Mouse (Mus musculus) hindbrain, postnatal 0 days (tissue): Measurements from ENCODE around the gene Hivep2. TPM values are rescaled to one million over a fixed set of nuclear protein-coding genes. Genes with fewer than 3 reads are reported as not detected.

ENCODE experiments used
- ATAC-seq: fragments of 200-750 bp; cut with Nextera tagmentation; 2 replicates; pipeline ENCODE4 v1.8.0; 2017; ENCODE audit warnings: mild to moderate bottlenecking, moderate TSS enrichment, moderate library complexity
- DNase-seq: peaks from one replicate; pipeline ENCODE4 v3.0.0-alpha.2; 2015; ENCODE audit warnings: low spot score
- H3K27ac ChIP-seq: fragments of 300-500 bp; sonication (generic); 2 replicates; pipeline ENCODE4 v1.5.1; 2014; ENCODE audit warnings: mild to moderate bottlenecking
- H3K27me3 ChIP-seq: fragments of 300-500 bp; sonication (generic); 2 replicates; pipeline ENCODE4 v1.6.1; 2014; ENCODE audit warnings: low read length, mixed read lengths; ENCODE audit not compliant: insufficient read depth
- H3K36me3 ChIP-seq: fragments of 300-500 bp; sonication (generic); 2 replicates; pipeline ENCODE4 v1.6.1; 2014; ENCODE audit warnings: low read length, mixed read lengths; ENCODE audit not compliant: insufficient read depth
- H3K4me1 ChIP-seq: fragments of 300-500 bp; sonication (generic); 2 replicates; pipeline ENCODE4 v1.6.1; 2014; ENCODE audit warnings: antibody characterized with exemption, low read length, mixed read lengths; ENCODE audit not compliant: insufficient read depth
- H3K4me2 ChIP-seq: fragments of 300-500 bp; sonication (generic); 2 replicates; pipeline ENCODE4 v1.6.1; 2014; ENCODE audit warnings: low read depth, mild to moderate bottlenecking, low read length, moderate library complexity, mixed read lengths
- H3K4me3 ChIP-seq: fragments of 300-500 bp; sonication (generic); 2 replicates; pipeline ENCODE4 v1.5.1; 2014; ENCODE audit warnings: low read length
- H3K9ac ChIP-seq: fragments of 300-500 bp; sonication (generic); replicated peaks from 2 replicates; pipeline ENCODE4 v1.6.1; 2014; ENCODE audit warnings: mild to moderate bottlenecking, low read length, moderate library complexity, mixed read lengths
- H3K9me3 ChIP-seq: fragments of 300-500 bp; sonication (generic); 2 replicates; pipeline ENCODE4 v1.6.1; 2016; ENCODE audit warnings: low read length, mixed read lengths
- CTCF ChIP-seq: IDR thresholded peaks from 2 replicates; pipeline ENCODE4 v1.5.1; 2016; ENCODE audit warnings: antibody characterized with exemption, control low read depth, low read depth
- WGBS: fragments of 180-500 bp; shearing (Covaris S2); extraction: QIAGEN DNeasy Blood & Tissue Kit; methylation state at CpG from one replicate; pipeline ENCODE4 v1.1.7; 2014; 5-methylcytosine and 5-hydroxymethylcytosine counted together
- polyA plus RNA-seq: library from polyadenylated mRNA; unstranded; fragments of >200 nt; fragmentation: Nextera tagmentation; extraction: Ambion mirVana; gene quantifications from 2 replicates; pipeline ENCODE4 v1.2.1, GENCODE M21; 2015
- total RNA-seq: library from RNA; depleted of rRNA; stranded (reverse); fragments of >200 nt; gene quantifications from 2 replicates; pipeline ENCODE4 v1.2.3, GENCODE M21; 2014

The Hivep2 gene
- total and polyA plus RNA-seq, 2 experiments from 2014 or later: 13.6 to 43.5 TPM

GRCm38 (mm10) chr10:14040716-14041470, 75.0 kb downstream of the Hivep2 start:
- no peak overlapping the region for H3K4me3 ChIP-seq
- H3K9ac ChIP-seq: no peak overlapping the region
- no peaks in the 10 kb centered on the region for H3K27me3 ChIP-seq
- TF ChIP-seq CTCF: no peak
- WGBS: 84% methylated on average over 9 of the region's 9 CpGs
- no peaks in the 10 kb centered on the region for H3K9me3 ChIP-seq
- H3K4me1 ChIP-seq: peaks cover 5% of the 10 kb centered on the region; the same call in 1 of the 2 replicates
- no peaks in the 10 kb centered on the region for H3K36me3 ChIP-seq
- no peak for ATAC-seq
- DNase-seq: no peak
- H3K27ac ChIP-seq: no peak overlapping the region
- H3K4me2 ChIP-seq: no peak overlapping the region

- no peak for TF ChIP-seq CTCF
- peaks cover 10% of the 10 kb centered on the region; the same call in 1 of the 2 replicates for H3K4me1 ChIP-seq
- no peak overlapping the region for H3K27ac ChIP-seq
- H3K36me3 ChIP-seq: no peaks in the 10 kb centered on the region
- H3K9me3 ChIP-seq: no peaks in the 10 kb centered on the region
- DNase-seq (no peak), ATAC-seq (no peak)
- H3K9ac ChIP-seq: no peak overlapping the region
- no peak overlapping the region for H3K4me3 ChIP-seq
- WGBS: 70% methylated on average over 5 of the region's 5 CpGs
- H3K27me3 ChIP-seq: no peaks in the 10 kb centered on the region
- no peak overlapping the region for H3K4me2 ChIP-seq
Measured at GRCm38 (mm10) chr10:14041606-14042005, 75.7 kb downstream of the Hivep2 start.

DNA sequence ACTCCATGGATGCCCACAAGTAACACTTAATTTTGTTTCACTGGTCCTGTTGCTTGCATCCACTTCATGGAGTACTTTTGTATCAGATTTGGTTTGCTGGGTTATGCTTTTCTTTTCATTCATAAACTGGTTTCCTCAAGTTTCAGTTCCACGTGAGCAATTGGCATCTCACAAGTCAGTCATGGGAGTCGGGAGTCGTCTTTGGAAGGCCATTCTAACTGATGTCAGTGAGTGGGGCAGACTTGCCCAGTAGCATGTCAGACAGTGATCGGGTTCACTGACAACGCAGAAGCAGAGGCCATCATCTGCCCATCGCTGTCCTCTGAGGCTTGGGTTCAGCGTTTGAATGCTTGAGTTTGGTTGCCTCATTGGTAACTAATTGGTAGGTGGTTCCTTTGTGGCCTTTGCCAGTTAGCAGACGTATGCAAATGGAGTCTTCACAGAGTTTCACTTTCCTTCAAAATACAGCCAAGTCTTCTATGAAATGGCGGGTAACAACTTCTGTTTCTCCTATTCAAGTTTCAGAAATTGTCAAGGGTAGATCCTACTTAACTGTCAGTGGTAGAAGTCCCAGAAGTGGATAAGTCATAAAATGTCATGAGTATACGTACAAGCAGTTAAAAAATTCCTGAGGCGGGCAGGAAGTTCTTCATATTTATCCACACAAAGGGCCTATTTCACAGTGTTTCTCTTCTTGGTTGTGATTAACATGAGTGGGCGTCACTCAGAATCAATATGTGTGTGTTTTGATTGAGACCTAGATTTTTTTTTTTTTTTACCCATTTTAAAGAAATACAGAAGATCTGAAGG, 76.9 kb downstream of the Hivep2 start:
- Histone ChIP-seq H3K4me3 (no peak overlapping the region), H3K9me3 (no peaks in the 10 kb centered on the region), H3K9ac (no peak overlapping the region), H3K4me2 (no peak overlapping the region), H3K27ac (no peak overlapping the region), H3K4me1 (peaks cover 10% of the 10 kb centered on the region; the same call in 1 of the 2 replicates), H3K27me3 (no peaks in the 10 kb centered on the region), H3K36me3 (no peaks in the 10 kb centered on the region)
- no peak for DNase-seq
- TF ChIP-seq CTCF: no peak
- 82% methylated on average over 12 of the region's 12 CpGs for WGBS
- ATAC-seq: no peak

- WGBS: 97% methylated on average over 4 of the region's 4 CpGs
Measured at GRCm38 (mm10) chr10:14043349-14043710, 77.5 kb downstream of the Hivep2 start.

DNA sequence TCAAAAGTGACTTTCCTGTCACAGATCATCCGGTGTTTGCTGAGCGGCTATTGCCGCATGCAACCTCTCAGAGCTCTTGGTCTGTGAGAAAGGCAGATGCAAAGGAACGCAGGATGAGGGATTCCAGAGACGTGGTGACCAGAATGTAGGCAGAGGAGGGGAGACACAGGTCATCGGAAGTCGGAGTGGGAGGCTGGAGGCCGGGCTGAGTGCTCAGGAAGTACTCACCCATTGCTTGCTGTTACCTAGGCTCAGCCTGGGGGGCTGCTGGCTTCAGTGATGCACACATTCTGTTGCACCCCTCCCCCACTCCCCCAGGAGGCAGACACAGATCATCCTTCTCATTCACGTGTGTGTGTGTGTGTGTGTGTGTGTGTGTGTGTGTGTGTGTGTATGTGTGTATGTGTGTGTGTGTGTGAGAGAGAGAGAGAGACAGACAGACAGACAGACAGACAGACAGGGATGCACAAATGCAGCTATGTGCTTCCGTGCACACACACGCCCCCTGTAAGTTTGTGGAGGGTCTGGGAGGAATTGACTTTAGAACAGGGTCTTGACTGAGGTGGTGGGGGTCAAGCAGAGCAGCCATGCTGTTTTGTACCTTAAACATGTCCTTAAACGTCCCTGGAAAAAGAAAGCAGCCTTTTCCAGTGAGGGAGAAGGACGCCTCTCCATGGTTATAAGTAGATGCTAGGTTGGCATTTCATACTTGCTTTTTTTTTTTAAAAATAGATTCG, 78.3 kb downstream of the Hivep2 start:
- DNase-seq (no peak), ATAC-seq (no peak)
- WGBS: 52% methylated on average over 14 of the region's 14 CpGs
- Histone ChIP-seq H3K9ac (no peak overlapping the region), H3K36me3 (no peaks in the 10 kb centered on the region), H3K4me3 (no peak overlapping the region), H3K27me3 (no peaks in the 10 kb centered on the region), H3K27ac (no peak overlapping the region), H3K4me1 (peaks cover 12% of the 10 kb centered on the region; the same call in 1 of the 2 replicates), H3K9me3 (no peaks in the 10 kb centered on the region), H3K4me2 (no peak overlapping the region)
- TF ChIP-seq CTCF: no peak

More at GRCm38 (mm10) chr10:14043349-14043710, 77.5 kb downstream of the Hivep2 start:
- no peaks in the 10 kb centered on the region for H3K9me3 ChIP-seq
- peaks cover 12% of the 10 kb centered on the region; the same call in 1 of the 2 replicates for H3K4me1 ChIP-seq
- H3K27me3 ChIP-seq: no peaks in the 10 kb centered on the region
- H3K4me3 ChIP-seq: no peak overlapping the region
- H3K36me3 ChIP-seq: no peaks in the 10 kb centered on the region
- no peak overlapping the region for H3K4me2 ChIP-seq
- H3K9ac ChIP-seq: no peak overlapping the region
- no peak for TF ChIP-seq CTCF
- DNase-seq: no peak
- no peak for ATAC-seq
- H3K27ac ChIP-seq: no peak overlapping the region

- WGBS: 75% methylated on average over 5 of the region's 5 CpGs
- H3K9ac ChIP-seq: no peak overlapping the region
- ATAC-seq (no peak), DNase-seq (no peak)
- no peaks in the 10 kb centered on the region for H3K9me3 ChIP-seq
- H3K27ac ChIP-seq: no peak overlapping the region
- H3K27me3 ChIP-seq: no peaks in the 10 kb centered on the region
- no peak overlapping the region for H3K4me2 ChIP-seq
- no peaks in the 10 kb centered on the region for H3K36me3 ChIP-seq
- no peak for TF ChIP-seq CTCF
- peaks cover 12% of the 10 kb centered on the region; the same call in 1 of the 2 replicates for H3K4me1 ChIP-seq
- H3K4me3 ChIP-seq: no peak overlapping the region
Measured at GRCm38 (mm10) chr10:14044783-14045392, 79.0 kb downstream of the Hivep2 start.
